Mouse (Mus musculus) WW6 (cell line): ENCODE results near the gene Ankrd13b.

Source experiments
- DNase-seq: peaks from one replicate; pipeline ENCODE4 v3.0.0-alpha.2; 2013; ENCODE audit warnings: low read depth, low spot score

Gene Ankrd13b

GRCm38 (mm10) chr11:77508068-77509021 lies 18.9 kb upstream of the Ankrd13b start:
- no peak for DNase-seq

GRCm38 (mm10) chr11:77507426-77507825 lies 17.9 kb upstream of the Ankrd13b start:
- DNase-seq, result no peak

GRCm38 (mm10) chr11:77506941-77507340 lies 17.5 kb upstream of the Ankrd13b start:
- no peak for DNase-seq

- DNase-seq, result no peak
Observed at GRCm38 (mm10) chr11:77506273-77506672, 16.8 kb upstream of the Ankrd13b start.

GRCm38 (mm10) chr11:77505291-77505980 lies 16.0 kb upstream of the Ankrd13b start:
- no peak for DNase-seq

GRCm38 (mm10) chr11:77504377-77504776 lies 14.9 kb upstream of the Ankrd13b start:
- DNase-seq, result no peak

GRCm38 (mm10) chr11:77503511-77503910 lies 14.0 kb upstream of the Ankrd13b start:
- DNase-seq, result no peak

GRCm38 (mm10) chr11:77502481-77502880 lies 13.0 kb upstream of the Ankrd13b start:
- DNase-seq, result no peak

- DNase-seq, result no peak
Observed at GRCm38 (mm10) chr11:77501971-77502370, 12.5 kb upstream of the Ankrd13b start.

GRCm38 (mm10) chr11:77501392-77501791 lies 11.9 kb upstream of the Ankrd13b start:
- no peak for DNase-seq

- DNase-seq, result no peak
Observed at GRCm38 (mm10) chr11:77500361-77501325, 11.2 kb upstream of the Ankrd13b start.

- no peak for DNase-seq
Observed at GRCm38 (mm10) chr11:77499354-77499753, 9.9 kb upstream of the Ankrd13b start.

- DNase-seq, result no peak
Observed at GRCm38 (mm10) chr11:77498261-77499139, 9.0 kb upstream of the Ankrd13b start.

- DNase-seq, result no peak
Observed at GRCm38 (mm10) chr11:77497851-77498250, 8.4 kb upstream of the Ankrd13b start.

GRCm38 (mm10) chr11:77497341-77497756 lies 7.9 kb upstream of the Ankrd13b start:
- DNase-seq, result peak; percentile 94

GRCm38 (mm10) chr11:77495507-77495906 lies 6.0 kb upstream of the Ankrd13b start:
- no peak for DNase-seq

- DNase-seq, result no peak
Observed at GRCm38 (mm10) chr11:77494782-77495181, 5.3 kb upstream of the Ankrd13b start.

GRCm38 (mm10) chr11:77494344-77494676 lies 4.8 kb upstream of the Ankrd13b start:
- DNase-seq, result no peak

GRCm38 (mm10) chr11:77493512-77494343 lies 4.2 kb upstream of the Ankrd13b start, which contains the start of gene Git1:
Gene Git1, plus strand, starts transcription at chr11:77493562.
- DNase-seq, result no peak

- DNase-seq, result no peak
Observed at GRCm38 (mm10) chr11:77492911-77493332, 3.4 kb upstream of the Ankrd13b start.
